Mouse (Mus musculus) 3134 (cell line): Measurements from ENCODE around the gene Capn11.
A peak's percentile ranks its signal among the peaks of the same experiment; 100 is the strongest.

Experiments
- DNase-seq: peaks from one replicate; pipeline ENCODE4 v3.0.0-alpha.2; 2011; ENCODE audit warnings: low spot score; ENCODE audit not compliant: insufficient read length; ENCODE audit errors: extremely low read depth

Capn11 gene

DNA sequence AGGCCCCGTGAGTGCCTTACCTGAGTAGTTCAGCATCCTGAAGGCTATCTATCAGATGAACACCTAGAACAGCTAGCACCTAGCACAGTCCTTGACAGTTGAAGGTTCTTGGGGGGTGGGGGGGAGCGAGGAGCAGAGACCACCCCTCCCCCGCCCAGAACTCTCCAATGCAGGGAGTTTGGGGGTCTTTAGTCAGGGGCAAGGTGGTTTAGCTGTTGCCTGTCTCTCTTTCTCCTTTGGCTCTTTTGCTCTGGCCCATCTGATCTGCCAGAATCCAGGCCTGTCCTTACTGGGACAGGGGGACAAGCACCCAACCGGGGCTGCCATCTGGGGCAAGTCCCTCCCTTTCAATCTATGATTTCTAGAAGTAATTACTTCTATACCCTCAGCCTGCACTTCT lies at the start of gene Capn11:
Gene Capn11, minus strand, starts transcription at position 101 of the 400 bp plus-strand sequence.
- no peak for DNase-seq

GRCm38 (mm10) chr17:45708179-45708578 lies 49.1 kb upstream of the Capn11 start:
- DNase-seq = no peak

GRCm38 (mm10) chr17:45707376-45707775 lies 48.3 kb upstream of the Capn11 start:
- DNase-seq = no peak

DNA sequence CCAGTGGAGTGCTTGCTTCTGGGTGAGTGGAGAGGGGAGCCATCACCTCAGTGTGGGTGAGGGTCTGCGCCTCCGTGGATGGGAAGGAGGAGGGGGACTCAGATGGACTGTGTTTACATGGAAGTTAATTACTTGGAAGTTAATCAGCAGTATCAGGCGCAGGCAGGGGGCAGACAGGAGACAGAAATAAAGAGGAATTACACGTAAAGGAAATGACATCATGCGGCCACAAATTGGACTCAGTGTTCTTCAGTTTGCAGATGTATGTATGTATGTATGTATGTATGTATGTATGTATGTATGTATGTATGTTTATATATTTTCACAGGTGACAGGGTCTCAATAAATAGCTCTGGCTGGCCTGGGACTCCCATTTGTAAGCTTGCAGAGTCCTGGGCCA lies 47.7 kb upstream of the Capn11 start:
- DNase-seq = no peak

- DNase-seq = no peak
These were observed 44.1 kb upstream of the Capn11 start for GRCm38 (mm10) chr17:45703187-45703586.

- DNase-seq = no peak
These were observed 43.1 kb upstream of the Capn11 start for GRCm38 (mm10) chr17:45702254-45702653.

DNA sequence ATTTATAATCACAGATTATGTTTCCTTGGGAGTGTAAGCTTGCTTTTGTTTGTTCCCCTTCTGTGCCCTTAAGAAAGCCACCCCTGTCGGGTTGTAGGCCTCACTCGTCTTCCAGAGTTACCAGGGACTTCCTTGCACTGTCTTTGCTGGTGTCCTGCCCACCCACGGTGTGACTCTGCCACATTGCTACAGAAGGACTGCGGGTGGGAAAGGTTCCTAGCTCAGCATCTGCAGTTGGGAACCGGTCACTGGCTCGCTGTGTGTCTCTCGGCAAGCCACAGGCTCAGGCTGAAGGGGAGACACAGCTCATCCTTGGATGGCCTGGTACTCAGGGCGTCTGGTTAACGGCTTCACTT lies 42.1 kb upstream of the Capn11 start:
- no peak for DNase-seq

- DNase-seq = no peak
These were observed 41.5 kb upstream of the Capn11 start for GRCm38 (mm10) chr17:45700496-45701235.

GRCm38 (mm10) chr17:45699039-45699740 lies 40.1 kb upstream of the Capn11 start:
- DNase-seq = no peak

- no peak for DNase-seq
These were observed 39.2 kb upstream of the Capn11 start for GRCm38 (mm10) chr17:45698368-45698767.

GRCm38 (mm10) chr17:45696981-45697380 lies 37.9 kb upstream of the Capn11 start:
- DNase-seq = no peak

DNA sequence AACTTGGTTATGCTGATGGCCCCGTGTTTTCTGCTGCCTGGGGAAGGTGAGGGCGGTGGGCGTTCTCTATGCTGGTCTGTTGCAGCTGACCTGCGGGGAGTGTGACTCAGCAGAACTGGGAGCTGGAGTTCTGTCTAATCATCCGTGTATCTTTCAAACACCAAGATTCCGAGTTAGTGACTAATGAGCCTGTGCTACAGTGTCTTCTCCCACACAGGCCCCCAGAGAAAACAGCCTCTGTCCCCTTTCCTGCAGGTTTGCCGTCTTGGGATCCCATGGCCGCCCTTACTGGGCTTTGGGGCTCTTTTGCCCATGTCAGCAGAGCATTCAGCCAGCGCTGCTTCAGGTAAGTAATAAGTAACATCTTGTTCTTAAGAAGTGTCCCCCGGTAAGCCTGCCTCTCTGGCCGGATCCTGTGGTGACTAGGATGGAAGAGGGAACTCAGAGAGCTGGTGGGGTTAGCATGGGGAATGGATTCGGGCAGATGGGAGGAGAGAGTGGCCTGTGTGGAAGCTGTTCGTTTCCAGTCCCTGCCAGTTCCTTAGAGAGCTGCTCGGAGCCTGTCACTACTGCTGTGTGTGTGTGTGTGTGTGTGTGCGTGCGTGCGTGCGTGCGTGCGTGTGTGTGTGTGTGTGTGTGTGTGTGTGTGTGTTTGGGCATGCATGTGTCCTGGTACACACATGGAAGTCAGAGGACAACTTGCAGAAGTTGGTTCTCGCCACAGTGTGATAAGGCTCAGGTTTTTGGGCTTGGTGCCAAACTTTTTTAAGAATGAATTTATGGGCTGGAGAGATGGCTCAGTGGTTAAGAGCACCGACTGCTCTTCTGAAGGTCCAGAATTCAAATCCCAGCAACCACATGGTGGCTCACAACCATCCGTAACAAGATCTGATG lies 36.3 kb upstream of the Capn11 start:
- DNase-seq = peak; percentile 79

- DNase-seq = no peak
These were observed 34.9 kb upstream of the Capn11 start for GRCm38 (mm10) chr17:45693812-45694565.

- DNase-seq = no peak
These were observed 33.0 kb upstream of the Capn11 start for GRCm38 (mm10) chr17:45692159-45692558.

- DNase-seq = no peak
These were observed 30.9 kb upstream of the Capn11 start for GRCm38 (mm10) chr17:45690044-45690443.

GRCm38 (mm10) chr17:45689120-45689519 lies 30.0 kb upstream of the Capn11 start:
- DNase-seq = no peak

- DNase-seq = no peak
These were observed 27.6 kb upstream of the Capn11 start, which contains the start of gene Tmem63b for GRCm38 (mm10) chr17:45686716-45687115. Gene Tmem63b (minus strand): TSS chr17:45686905.

- peak; percentile 90 for DNase-seq
These were observed 27.0 kb upstream of the Capn11 start, which contains the start of gene Mrpl14 for GRCm38 (mm10) chr17:45686093-45686619. Gene Mrpl14 (plus strand): TSS chr17:45686322.

- peak; percentile 63 for DNase-seq
These were observed 26.3 kb upstream of the Capn11 start for GRCm38 (mm10) chr17:45685171-45686092.
